Mouse (Mus musculus): ENCODE data around the gene Grid1.

Grid1 gene

DNA sequence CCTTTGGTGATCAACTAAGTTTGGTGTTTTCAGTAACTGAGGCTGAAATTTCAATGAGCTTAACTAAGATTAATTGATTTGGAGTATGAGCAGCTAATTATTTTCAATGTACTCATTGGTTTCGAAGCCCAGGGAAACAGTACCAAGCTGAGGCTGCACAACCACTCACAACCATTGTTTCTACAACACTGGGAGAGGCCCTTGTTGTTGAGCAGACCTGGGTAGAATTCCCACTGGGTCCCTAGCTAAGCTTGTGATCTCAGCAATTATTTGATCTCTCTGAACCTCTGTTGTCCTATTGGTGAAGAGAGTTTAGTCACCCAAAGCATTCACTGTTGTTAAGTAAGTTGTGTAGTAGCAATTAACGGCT lies 293.4 kb downstream of the Grid1 start:
- no peak for DNase-seq (ENCODE audit: low read depth, low spot score)

DNA sequence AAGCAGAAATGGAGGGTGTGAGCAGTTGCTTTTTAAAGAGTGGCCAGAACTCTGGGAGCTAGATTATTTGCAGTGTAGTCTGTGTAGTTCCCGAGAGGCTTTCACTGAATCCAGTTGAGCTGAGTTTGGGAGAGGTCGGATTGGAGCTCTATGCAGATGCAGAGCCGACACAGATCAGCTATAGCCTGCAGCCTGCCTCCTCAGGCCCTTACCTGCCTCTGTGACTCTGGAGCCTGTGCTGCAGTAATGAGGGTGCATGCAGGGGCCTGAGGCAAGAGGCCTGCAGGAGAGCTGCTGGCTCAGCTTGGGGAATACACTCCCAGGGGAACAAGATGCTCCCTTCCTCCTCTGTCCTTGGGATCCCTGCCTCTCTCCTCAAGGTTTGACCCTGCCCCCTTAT lies 296.0 kb downstream of the Grid1 start:
- no peak for DNase-seq (ENCODE audit: low read depth, low spot score)

DNA sequence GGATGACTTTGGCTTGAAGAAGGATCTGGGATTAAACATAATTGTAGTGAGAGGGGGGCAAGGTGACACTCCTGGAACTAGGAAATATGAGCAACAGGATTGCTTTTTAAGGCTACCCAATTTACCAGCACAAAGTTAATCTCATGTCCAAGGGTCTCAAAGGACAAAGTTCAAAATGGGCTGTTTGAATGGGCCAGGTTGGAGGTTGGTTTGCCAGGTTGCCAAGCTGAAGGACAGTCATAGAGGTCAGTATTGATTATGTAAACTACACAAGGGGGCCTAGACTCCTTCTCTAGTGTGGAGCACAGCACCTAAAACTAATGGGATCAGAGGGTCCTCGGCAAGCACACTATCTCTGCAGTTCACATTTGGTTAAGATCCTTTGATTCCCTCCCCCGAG lies 300.2 kb downstream of the Grid1 start:
- DNase-seq (ENCODE audit: low read depth, low spot score): no peak

DNA sequence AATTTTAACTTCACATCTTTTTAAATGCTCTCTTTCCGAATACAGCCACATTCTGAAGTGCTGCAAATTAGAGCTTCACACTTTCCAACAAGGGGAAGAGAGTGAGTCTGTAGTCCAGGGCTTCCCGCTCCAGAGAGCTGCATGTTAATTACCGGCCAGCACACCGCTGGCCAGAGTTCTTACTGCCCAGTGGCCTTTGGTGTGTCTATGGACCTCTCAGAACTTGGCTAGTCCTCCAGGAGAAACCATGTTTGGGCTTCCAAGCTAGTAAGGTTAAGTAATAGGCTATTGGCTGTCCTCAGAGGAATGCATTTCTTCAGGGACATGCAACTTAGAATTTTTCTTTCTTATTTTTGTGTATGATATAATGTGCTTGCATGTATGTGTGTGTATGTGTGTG lies 301.0 kb downstream of the Grid1 start:
- no peak for DNase-seq (ENCODE audit: low read depth, low spot score)

DNA sequence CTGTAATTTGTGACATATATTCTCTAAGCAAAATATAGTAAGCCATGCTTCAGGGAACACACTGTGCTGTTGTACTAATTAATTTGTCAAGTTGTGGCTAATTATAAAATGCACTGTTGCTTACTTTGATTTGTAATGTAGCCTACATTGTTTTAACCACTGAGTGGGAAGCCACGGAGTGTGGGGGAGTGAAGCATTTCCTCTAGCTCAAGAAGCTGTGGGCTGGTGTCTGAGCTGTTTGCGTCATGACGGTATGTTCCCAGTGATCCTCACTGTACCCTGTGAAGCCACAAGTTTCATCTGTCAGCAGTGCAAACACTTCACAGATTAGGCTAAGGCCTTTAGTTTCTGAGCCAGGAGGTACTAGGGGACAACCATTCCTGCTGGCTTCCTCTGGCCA lies 302.2 kb downstream of the Grid1 start:
- DNase-seq (ENCODE audit: low read depth, low spot score): no peak

DNA sequence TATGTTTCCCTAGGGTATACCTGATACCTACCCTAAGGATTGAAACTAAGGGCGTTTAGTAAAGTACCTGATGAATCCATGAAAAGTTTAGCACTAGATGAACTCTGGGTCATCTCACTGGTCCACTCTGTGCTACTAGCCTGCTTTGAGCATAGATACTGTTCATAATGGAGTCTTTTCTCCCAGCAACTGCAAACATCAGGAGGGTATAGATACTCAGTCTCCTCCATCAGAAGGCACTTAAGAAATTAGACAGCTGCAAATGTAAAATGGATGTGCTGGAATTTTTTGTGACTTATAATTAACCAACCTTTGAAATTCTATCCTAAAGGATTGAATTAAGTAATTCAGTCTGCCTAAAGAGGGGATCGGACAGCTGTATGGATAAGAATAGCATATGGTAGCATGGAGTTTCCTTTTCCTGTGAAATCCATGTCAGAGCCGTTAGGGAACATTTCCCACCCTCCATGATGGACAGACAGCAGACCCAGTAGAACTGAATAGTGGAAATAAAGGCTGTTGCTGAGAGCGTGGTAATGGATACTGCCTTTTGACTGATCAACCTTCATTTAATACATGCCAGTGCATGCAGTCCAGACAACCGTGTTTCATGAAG lies 303.5 kb downstream of the Grid1 start:
- no peak for DNase-seq (ENCODE audit: low read depth, low spot score)

DNA sequence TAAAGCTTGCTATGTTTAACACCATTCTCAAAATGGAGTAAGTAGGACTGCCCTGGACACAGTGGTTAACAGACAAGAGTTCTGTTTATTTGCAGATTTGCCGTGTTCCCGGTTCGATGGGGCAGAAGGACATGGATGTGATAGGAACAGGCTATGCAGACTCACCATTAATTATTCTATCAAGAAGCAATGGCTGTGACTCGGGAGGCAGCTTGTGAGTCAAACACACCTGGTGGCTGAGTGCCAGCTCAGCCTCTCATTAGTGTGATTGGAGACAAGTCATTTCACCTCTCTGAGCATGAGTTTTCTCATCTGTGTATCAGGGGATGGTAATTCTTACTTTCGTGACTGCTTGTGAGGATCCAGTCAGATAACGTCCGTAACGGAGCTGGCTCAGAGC lies 307.7 kb downstream of the Grid1 start:
- DNase-seq (ENCODE audit: low read depth, low spot score): no peak

DNA sequence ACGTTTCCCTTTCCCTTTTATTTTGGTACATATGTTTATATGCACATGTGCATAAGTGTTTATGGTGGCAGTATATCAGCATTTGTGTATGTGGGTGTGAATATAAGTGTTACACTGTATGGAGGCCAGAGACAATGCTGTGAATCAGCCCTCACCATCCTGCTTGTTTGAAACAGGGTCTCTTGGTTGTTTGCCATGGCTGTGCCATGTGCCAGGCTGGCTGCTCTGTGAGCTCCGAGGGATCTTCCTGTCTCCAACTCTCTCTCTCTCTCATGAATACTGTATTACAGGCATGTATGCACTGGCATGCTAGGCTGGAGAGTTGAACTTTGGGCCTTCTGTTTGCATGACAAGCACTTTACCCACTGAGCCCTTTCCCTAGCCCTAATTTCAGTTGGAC lies 315.1 kb downstream of the Grid1 start:
- DNase-seq (ENCODE audit: low read depth, low spot score): no peak

DNA sequence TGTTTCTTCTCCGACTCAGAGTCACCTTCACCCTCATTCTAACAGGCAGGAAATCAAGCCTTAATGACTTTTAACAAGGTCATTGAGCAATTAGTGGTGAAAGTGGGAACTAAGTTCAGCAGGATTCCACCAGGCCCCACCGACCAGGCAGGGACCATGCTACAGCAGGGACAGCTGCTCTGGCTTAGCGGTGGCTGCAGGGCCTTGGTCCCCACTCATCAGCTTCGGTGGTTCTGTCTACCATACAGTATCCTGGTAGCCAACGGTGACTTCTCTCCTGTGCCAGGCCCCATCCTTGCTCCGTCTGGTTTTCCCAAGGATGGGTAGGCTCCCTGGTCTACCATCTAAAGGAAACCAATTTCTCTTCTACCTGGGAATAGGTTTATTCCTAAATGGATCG lies 318.2 kb downstream of the Grid1 start:
- no peak for DNase-seq (ENCODE audit: low read depth, low spot score)

DNA sequence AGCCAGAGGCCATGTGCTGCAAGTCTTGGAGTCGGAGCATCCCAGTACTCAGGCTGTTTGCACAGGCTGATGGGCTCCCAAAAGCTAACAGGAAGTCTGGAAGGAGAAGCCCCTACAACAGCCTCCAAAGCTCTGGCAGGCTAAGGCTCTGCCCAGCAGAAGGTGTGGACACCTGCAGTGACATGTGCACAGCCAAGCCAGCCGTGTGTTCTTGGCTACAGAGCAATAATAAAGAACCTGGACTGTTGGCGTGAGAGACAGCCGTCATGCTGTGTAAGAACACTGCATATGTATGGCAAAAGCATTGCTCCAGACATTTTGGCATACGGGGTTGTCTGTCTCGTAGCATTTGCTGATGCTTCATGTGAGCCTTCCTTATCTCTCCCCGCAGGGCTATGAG lies 319.9 kb downstream of the Grid1 start:
- DNase-seq (ENCODE audit: low read depth, low spot score): no peak

DNA sequence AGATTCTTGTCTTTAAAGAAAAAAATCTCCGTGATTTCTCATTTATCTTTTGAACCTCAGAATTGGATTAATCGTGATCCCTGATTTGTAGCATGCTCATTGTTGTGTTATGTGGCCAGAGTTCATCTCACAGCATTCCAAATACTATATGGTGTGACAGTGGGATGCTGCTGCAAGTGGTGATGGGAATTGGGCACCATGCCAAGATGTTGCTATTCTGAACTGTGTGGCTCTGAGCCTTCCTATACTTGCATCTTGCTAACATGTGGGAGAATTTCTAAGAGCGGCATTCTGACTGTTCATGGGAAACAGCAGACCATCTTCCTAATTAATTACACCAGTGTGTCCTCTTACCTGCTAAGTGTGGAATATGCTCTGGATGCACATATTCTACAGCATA lies 332.5 kb downstream of the Grid1 start:
- DNase-seq (ENCODE audit: low read depth, low spot score): no peak

DNA sequence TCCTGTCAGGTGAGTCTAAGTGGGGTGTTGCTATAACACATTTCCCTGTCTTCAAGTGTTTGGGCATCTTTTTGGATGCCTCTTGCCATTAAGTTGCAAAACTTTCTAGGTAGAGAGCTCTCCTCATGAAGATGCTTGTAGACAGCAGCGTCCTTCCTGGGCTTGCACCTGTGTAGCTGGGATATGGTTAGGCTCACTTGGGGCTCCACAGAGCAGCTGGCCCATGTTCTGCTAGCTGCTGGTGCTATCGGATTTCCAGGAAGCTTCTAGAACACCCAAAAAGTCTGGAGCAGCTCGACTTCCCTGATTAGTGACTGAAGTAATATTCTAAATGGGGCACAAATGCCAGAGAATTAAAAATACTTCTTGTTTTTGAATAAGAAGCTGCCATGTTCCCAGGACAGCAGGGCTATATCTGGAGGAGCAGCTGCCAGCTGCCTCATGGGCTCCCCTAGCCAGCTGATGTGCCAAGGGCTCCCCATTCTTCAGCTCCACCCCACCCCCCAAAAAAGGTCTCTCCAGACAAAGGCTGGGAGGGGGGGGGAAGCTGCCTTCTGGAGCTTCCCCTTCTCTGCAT lies 333.9 kb downstream of the Grid1 start:
- no peak for DNase-seq (ENCODE audit: low read depth, low spot score)

DNA sequence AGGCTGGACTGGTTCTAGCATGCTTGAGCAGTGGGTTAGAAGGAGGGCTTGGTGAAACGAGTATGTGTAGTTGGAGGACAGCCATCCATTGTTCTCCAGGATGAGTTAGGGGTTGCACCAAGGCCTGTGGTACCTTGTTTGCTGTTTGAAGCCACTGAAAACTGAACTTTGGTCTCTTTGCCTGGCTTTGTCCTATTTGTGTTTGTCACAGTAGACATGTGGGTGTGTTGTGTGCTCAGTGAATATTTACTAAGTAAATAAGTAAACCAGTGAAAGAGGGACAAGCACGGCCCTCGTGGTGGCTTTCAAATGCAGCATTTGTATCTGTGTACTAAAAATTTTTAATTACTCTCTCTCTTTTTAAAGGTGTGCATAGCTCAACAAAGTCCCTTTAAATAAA lies 334.5 kb downstream of the Grid1 start:
- no peak for DNase-seq (ENCODE audit: low read depth, low spot score)

DNA sequence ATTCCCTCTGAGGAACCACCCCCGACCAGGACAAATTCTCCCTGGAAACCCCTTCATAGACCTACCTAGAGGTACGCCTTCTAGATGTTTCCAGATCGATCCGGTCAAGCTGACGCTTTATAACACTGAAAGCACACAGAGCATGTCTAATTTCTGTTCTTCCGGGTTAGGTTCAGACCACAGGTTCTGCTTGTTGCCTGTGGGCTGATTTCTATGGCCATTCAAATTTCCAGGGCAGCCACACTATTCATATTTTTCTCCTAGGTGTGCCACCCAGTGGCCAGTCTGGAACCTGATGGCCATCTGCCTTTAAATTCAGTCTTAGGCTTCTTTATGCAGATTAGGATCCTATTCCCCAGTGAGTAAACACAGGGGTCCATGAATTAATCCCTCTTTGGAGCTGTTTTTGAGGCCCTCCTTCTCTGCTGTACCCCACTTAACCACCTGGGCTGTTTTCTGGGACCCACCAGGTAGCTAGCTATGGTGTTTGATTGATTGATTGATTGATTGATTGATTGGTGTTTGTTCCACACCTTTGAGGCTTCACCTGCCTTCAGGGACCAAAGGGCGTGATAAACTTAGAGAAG lies 337.3 kb downstream of the Grid1 start:
- no peak for DNase-seq (ENCODE audit: low read depth, low spot score)

DNA sequence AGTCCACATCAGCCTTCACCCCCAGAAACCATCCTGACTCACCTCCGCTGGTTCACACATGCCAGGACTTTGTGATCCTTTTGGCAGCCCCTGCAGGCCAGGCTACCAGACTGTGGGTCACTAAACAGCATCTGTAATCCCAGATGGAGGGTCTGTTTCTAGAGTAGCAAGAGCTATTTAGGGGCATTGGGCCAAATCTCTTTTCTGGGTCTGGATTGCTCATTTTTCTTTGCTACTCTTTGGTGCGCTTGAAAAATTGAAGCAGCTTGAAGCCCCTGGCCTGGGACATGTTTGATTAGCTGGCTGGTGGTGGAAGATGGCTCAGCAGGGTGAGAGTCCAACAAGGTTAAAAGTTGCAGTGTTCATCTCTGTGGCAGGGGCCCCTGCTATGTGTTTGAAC lies 339.4 kb downstream of the Grid1 start:
- DNase-seq (ENCODE audit: low read depth, low spot score): no peak

DNA sequence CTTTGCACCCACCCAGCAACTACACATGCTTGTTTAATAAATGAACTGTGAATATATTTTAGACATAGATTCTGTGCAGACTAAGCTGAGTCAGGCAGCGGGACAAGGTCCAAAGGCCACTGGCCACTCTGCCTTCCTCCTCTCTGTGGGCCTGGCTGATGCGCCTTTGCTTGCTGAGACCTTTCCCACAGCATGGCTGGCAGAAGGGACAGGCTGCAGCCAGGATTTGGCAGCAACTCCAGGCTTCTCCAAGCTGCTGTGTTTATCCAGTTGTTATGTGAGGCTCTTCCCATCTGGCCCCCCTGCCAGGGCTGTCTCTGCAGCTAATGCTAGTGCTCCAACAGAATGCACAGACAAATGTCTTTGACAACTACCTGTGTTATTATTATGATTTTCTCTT lies 347.5 kb downstream of the Grid1 start:
- no peak for DNase-seq (ENCODE audit: low read depth, low spot score)

DNA sequence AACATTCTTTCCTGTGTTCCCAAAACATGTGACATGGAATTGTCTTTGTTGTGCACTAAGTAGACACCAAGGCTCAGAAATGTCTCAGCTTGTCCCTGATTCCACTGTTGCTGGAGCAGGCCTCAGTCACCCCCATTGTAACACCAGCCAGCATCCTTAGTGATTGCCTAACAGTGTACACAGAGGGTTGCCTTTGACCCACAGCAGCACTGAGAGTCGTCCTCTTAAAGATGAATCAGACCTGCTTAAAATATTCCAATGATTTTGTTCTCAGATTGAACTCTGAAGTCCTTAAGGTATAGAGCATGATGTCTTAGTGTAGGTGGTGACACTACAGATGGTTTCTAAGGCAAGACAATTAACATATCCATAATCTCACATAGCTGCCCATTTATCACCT lies 354.0 kb downstream of the Grid1 start:
- DNase-seq (ENCODE audit: low read depth, low spot score): no peak

DNA sequence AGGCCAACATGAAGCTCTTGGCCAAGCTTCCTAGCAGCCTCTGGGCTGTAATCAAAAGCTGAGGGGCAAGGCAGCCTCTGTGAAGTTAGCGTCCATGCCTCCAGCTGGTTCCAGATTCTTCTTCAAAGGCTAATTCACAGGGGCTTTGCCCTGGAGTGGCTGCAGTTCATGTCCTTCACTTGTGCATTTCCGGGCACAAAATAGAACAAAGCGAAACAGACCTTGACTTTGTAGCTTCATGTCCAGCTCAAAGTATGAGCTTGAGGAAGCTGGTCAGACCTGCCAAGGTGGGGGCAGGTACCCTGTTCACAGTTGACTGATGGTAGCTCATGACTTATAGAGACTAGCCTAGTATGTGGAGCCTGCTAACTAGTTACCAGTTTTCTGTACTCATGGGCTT lies 356.1 kb downstream of the Grid1 start:
- DNase-seq (ENCODE audit: low read depth, low spot score): no peak

DNA sequence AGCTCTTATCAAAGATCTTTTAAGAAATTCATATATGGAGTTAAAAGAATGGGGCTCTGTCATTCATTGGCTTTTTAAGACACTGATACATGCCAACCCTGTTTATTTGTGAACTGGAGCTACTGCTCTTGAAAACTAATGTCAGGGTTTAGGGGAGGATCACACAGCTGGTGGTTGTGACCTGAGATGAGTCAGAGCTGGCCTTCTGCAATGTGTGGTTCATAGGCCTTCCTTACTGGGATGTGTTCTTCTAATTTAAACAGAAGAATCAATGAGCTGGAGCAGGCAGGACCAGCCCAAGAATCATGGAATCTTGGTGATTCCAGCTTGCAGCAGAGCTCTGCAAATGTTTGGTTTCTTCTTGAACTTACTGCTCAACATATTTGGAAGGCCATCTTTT lies 359.2 kb downstream of the Grid1 start:
- no peak for DNase-seq (ENCODE audit: low read depth, low spot score)

DNA sequence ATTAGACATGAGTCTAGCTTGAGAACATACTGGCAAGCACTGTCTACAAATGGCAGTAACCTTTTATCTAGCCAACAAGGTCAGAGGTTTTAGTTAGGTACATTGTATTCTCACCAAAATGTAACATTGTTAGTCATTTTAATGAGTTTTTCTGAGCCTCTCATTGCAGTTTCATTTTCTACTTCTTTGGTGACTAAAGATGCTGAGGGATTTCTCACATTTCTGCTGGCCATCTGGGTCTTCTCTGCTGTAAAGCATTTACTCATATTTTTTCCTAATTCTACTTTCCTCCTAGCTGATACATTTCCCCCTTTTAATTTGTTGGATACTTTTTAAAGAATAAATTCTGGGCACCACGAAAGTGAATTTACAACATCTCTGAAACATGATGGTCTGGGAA lies 365.5 kb downstream of the Grid1 start:
- no peak for DNase-seq (ENCODE audit: low read depth, low spot score)

DNA sequence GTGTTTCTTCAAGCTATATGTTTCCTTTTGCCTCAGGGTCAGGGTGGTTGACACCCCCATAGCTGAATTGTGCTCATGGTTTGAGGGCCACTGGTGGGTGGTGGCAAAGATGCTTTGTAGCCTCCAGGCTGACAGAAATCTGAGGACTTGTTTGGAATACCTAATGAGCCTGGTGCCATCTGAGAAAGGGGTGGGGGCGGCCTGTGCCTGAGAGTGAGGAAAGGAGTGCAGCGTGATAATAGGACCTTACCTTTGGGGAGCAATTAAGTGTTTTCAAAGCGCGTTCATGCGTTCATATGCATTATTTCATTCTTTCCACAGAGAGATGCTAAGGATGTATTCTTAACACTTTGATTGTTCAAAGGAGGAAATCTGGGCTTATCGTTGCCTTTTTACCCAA lies 372.3 kb downstream of the Grid1 start:
- no peak for DNase-seq (ENCODE audit: low read depth, low spot score)

DNA sequence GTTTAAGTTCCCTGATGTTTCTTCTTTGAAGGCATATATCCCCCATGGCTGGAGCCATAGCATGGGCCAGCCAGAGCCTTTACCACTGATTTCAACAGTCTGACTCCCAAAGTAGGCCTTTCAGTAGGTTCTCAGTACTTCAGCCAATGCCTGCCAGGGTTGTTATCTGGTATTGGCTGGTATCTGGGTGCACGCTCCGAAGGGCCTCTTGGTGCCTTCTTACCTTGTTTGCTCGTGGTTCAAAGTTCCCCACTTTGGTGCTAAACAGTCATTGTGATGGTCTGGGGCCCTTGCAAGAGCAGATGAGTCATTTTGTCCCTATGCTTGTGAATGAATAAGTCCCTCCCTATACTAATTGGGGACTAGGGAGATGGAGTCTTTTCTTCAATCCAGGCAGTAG lies 377.5 kb downstream of the Grid1 start:
- no peak for DNase-seq (ENCODE audit: low read depth, low spot score)

DNA sequence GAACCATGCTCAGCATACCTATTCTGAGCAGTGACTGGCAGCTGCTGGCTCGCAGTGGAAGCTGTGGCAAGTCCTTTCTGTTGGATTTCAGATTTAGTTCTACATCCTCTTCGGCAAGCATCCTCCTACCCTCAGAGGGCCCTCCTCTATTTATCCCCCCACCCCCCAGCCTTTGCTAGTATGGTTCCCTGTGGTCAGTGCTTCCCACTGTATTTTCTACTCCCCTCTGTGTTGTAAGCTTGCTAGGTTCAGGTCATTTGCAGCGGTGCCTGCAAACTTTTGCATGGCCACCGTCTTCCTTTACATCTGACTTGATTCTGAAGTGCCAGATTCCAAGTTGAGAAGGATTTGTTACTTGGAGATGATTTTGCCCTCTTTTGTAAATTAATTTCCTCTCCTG lies 378.5 kb downstream of the Grid1 start:
- DNase-seq (ENCODE audit: low read depth, low spot score): no peak

DNA sequence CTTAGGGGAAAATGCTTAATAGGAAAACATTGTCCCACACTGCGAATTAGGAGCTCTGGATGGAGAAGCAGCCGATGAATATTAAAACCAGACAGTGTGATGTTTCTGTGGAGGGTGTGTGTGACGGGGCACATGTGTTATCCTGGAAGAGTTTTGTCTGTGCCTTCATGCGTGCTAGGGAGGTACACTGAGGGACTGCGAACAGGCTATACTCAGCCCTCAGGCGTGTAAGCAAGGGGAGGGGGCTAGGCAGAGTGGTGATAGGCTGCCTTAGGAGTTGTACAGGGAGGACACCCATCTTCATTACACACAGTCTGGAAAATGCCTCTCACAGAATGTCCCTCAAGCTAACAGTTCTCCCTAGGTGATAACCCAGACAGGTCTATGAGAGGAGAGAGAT lies 379.0 kb downstream of the Grid1 start:
- DNase-seq (ENCODE audit: low read depth, low spot score): no peak

Data from skeletal muscle tissue, adult 2 months (tissue).